Mouse (Mus musculus) mammary gland, adult 2 months (tissue): Measurements from ENCODE around the gene Rab30. TPM values are rescaled to one million over a fixed set of nuclear protein-coding genes. Genes with fewer than 3 reads are reported as not detected.

Experiments
- polyA plus RNA-seq: library from polyadenylated mRNA; depleted of rRNA; stranded (reverse); fragments of >200 nt; gene quantifications from 2 replicates; pipeline ENCODE4 v1.2.3, GENCODE M21; 2012; ENCODE audit warnings: low replicate concordance; rRNA removed

The Rab30 gene
- 2.1 and 4.6 TPM in 2 replicates for polyA plus RNA-seq

DNA sequence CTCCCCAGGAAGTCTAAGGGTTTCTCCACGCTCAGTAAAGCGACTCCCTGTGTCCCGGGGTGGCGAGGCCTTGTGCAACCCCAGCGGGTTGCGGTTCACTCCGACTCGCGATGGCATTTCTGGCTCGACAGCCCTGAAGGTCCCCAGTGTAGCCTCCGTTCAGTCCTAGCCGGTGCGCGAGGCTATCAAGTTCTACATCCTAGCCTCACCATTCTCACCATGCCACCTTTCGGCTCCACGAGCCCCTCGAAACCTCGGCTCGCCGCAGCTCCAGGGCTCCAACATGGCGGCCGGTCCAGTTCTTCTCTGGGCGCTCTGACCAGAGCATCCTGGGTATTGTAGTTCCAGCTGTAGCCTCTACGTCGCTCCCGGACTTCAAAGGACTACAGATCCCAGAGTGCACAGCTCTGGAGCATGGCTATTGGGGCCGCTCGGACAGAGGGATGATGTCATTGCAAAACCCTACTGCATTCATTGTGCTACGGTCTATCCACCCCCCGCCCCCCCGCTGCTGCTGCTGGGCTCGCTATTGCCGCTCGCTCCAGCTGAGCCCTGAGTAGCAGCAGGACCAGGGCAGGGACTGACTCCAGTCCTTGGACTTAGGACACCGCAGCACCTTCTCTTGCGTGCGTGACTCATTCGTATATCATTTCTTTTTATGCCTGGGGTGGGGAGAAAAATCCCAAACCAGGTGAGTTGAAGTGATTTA, at the start of gene Rab30:
Gene Rab30, plus strand, starts transcription at position 452 of the 709 bp plus-strand sequence.

DNA sequence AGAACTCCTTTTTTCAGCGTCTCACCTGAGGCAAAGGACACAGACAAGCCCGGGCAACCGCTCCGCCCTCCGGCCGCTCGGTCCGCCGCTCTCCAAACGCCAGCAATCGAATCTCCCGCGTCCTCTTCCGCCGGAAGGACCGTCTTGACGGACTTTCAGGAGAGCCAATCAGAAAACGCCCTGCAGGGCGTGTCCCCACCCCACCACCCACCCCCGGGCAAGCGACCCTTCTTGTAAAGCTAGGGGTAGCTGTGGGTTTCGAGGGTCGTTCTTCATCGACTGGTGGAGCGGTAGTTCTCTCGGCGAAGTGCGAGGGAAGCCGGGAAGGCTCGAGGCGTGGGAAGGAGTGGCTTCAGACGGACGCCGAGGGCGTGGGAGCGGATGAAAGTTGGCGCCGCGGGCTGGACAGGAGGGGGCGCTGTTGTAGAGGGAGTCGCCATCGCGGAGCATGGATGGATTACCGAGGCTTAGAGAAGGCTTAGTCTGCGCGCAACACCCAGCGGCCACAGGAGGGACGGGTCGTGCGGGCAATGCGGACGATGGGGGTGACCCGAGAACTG, 132.8 kb downstream of the Rab30 start, which contains the start of the genes Ddias and Prcp:
Gene Ddias, minus strand, starts transcription at position 132 of the 560 bp plus-strand sequence.
Gene Prcp, plus strand, starts transcription at position 355 of the 560 bp plus-strand sequence.

Other genes with a start within 250 kb of the Rab30 start
- gene Ccdc90b, start 180.5 kb upstream of the Rab30 start, polyA plus RNA-seq = 3.3 and 5.5 TPM in 2 replicates
- 0.79 and 1.5 TPM in 2 replicates for gene Ankrd42, start 104.5 kb upstream of the Rab30 start, polyA plus RNA-seq
- gene Pcf11, start 71.7 kb upstream of the Rab30 start, polyA plus RNA-seq = 17.6 and 19.3 TPM in 2 replicates
- 0.06 and 0.13 TPM in 2 replicates for gene Ddias, start 132.6 kb downstream of the Rab30 start, polyA plus RNA-seq
- 35.6 and 44.4 TPM in 2 replicates for gene Prcp, start 132.9 kb downstream of the Rab30 start, polyA plus RNA-seq